Mouse (Mus musculus) cerebellum, adult 2 months (tissue): ENCODE results near the gene Fxyd6. TPM values are rescaled to one million over a fixed set of nuclear protein-coding genes. Genes with fewer than 3 reads are reported as not detected.
A peak's percentile ranks its signal among the peaks of the same experiment; 100 is the strongest.

ENCODE experiments used
- DNase-seq, 2 experiments: peaks; one replicate each; pipeline ENCODE4 v3.0.0; 2021
- H3K27ac ChIP-seq: fragments of 200-500 bp; 2 replicates; pipeline ENCODE4 v1.5.1; 2012; ENCODE audit warnings: low read length, control low read depth, inconsistent platforms; ENCODE audit not compliant: insufficient read depth
- H3K27me3 ChIP-seq: fragments of 200-500 bp; 2 replicates; pipeline ENCODE4 v1.6.1; 2012; ENCODE audit warnings: inconsistent platforms, mild to moderate bottlenecking, low read length, moderate library complexity; ENCODE audit not compliant: control insufficient read depth, insufficient read depth
- H3K4me1 ChIP-seq: fragments of 200-500 bp; 2 replicates; pipeline ENCODE4 v1.6.1; 2011; ENCODE audit warnings: low read length; ENCODE audit not compliant: control insufficient read depth, insufficient read depth
- H3K4me3 ChIP-seq: fragments of 200-500 bp; replicated peaks from 2 replicates; pipeline ENCODE3; 2011; ENCODE audit warnings: mild to moderate bottlenecking, low read depth, low read length, control low read depth; ENCODE audit not compliant: insufficient read depth
- CTCF ChIP-seq: fragments of 200-500 bp; IDR thresholded peaks from 2 replicates; pipeline ENCODE4 v1.5.1; 2011; ENCODE audit warnings: low read depth, mild to moderate bottlenecking, control low read depth, low read length, moderate library complexity, borderline replicate concordance; ENCODE audit not compliant: insufficient read depth
- POLR2A ChIP-seq: fragments of 200-500 bp; IDR thresholded peaks from 2 replicates; pipeline ENCODE4 v1.6.1; 2011; ENCODE audit warnings: low read length, control low read depth, borderline replicate concordance; ENCODE audit not compliant: insufficient read depth
- WGBS: fragments of 180-500 bp; shearing (Covaris S2); methylation state at CpG from one replicate; pipeline ENCODE4 v1.1.7; 2018; 5-methylcytosine and 5-hydroxymethylcytosine counted together
- polyA plus RNA-seq: library from polyadenylated mRNA; depleted of rRNA; stranded (reverse); fragments of >200 nt; gene quantifications from 2 replicates; pipeline ENCODE4 v1.2.3, GENCODE M21; 2012

The Fxyd6 gene
- polyA plus RNA-seq, 1 experiment = 104 TPM

- peak; percentile 72 to 86 for DNase-seq
- H3K27me3 ChIP-seq = no peaks in the 10 kb centered on the region
- no peak overlapping the region for H3K4me3 ChIP-seq
- 11% methylated on average over 7 of the region's 7 CpGs for WGBS
- peaks cover 28% of the 10 kb centered on the region for H3K4me1 ChIP-seq
- H3K27ac ChIP-seq = no peak overlapping the region
- TF ChIP-seq POLR2A = no peak
- TF ChIP-seq CTCF = no peak
Observed at GRCm38 (mm10) chr9:45363639-45364214, 6.3 kb upstream of the Fxyd6 start.

DNA sequence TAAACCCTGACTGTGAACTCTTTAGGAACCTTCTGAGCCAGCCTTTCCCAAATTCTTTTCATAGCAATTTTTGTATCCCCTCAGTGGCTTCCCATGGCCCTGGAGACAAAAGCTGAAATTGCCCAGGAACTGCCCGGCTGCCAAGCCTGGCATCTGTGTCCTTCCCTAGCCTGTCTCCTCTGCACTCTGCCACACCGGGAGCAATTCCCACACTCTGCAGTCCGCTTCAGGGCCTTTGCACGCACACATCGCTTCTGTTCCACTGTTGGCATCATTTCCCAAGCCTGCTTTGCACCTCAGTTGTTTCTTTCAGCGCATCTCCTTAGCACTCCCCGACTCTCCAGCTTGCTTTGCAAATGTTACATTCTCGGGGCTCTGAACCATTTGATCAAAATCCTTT, 2.3 kb upstream of the Fxyd6 start:
- TF ChIP-seq POLR2A = no peak
- no peak for TF ChIP-seq CTCF
- H3K4me1 ChIP-seq = peaks cover 14% of the 10 kb centered on the region
- H3K4me3 ChIP-seq = no peak overlapping the region
- no peaks in the 10 kb centered on the region for H3K27me3 ChIP-seq
- no peak overlapping the region for H3K27ac ChIP-seq
- 39% methylated on average over 8 of the region's 8 CpGs for WGBS
- DNase-seq = peak in 1 of 2 experiments; percentile 31

DNA sequence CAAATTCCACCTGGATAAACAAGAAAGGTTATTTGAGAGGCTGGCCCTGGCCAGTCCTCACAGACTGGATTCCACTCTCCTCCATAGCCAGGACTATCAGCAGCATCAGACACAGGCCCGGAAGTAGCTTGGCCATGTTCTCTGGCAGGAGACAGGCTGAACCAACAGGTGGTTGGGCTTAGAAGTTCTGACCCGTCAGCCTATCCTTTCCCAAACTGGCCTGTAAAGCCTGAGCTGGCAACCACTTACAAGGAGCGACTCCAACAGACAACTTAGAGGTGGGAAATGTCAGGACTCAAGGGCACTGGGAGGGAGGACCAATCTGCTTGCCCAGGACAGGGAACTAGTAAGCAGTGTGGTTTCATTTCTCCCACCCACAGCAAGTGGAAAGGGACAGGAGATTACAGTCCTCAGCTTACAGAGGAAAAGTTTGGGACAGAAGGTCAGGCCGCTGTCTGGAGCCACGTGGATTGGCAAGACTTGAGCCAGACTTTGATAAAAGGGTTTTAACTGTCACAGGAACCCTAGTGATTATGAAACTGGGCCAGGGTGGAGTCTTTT, 1.6 kb upstream of the Fxyd6 start:
- H3K27me3 ChIP-seq = no peaks in the 10 kb centered on the region
- TF ChIP-seq POLR2A = no peak
- TF ChIP-seq CTCF = no peak
- H3K27ac ChIP-seq = no peak overlapping the region
- 84% methylated on average over 5 of the region's 5 CpGs for WGBS
- H3K4me3 ChIP-seq = no peak overlapping the region
- peaks cover 10% of the 10 kb centered on the region for H3K4me1 ChIP-seq
- DNase-seq = peak in 1 of 2 experiments; percentile 11

DNA sequence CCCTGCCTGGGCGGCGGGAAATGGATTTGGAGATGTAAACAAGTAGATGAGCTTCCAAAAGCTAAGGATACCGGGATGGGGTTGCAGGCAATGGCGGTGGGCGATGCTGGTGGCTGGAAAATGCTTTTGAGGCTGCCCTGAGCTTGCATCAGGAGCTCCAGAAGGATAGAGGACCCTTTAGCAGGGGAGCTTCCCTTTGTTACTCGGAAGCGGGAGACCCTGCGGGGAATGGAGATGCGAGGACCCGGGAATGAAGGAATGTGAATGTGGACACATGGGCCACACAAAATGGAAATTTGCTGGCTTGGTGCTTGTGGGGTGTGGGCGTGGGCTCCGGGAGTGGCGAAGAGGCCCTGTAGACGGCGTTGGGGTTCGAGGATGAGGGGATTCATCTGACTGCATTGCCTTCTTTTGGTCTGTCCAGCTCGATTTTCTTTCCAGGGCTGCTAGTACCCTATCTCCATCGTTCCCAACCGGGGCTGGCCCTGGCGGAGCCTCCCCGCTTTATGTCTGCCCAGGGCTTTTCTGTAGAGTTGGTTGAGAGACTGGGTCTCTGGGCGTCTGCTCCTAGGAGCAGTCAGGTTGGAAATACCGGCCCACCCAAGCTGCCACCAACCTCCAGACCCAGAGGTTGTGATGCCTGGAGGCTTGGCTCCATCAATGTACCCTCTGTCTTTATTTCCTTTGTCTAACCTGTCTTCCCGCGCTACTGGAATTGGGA, 791 bp downstream of the Fxyd6 start:
- no peaks in the 10 kb centered on the region for H3K27me3 ChIP-seq
- DNase-seq = no peak
- TF ChIP-seq POLR2A = no peak
- no peak for TF ChIP-seq CTCF
- H3K4me3 ChIP-seq = peak overlapping the region; percentile 81
- 23% methylated on average over 25 of the region's 25 CpGs for WGBS
- 0 out of 2 replicates have a peak overlapping the region, but pooled peaks have one; percentile 8 for H3K27ac ChIP-seq
- peaks cover 7% of the 10 kb centered on the region for H3K4me1 ChIP-seq

- Histone ChIP-seq H3K27me3 (no peaks in the 10 kb centered on the region), H3K4me1 (peaks cover 12% of the 10 kb centered on the region), H3K4me3 (peak overlapping the region; percentile 81), H3K27ac (no peak overlapping the region)
- TF ChIP-seq CTCF (no peak), POLR2A (no peak)
- DNase-seq = no peak
- 44% methylated on average over 2 of the region's 2 CpGs for WGBS
Observed at GRCm38 (mm10) chr9:45371337-45371707, 1.3 kb downstream of the Fxyd6 start.

DNA sequence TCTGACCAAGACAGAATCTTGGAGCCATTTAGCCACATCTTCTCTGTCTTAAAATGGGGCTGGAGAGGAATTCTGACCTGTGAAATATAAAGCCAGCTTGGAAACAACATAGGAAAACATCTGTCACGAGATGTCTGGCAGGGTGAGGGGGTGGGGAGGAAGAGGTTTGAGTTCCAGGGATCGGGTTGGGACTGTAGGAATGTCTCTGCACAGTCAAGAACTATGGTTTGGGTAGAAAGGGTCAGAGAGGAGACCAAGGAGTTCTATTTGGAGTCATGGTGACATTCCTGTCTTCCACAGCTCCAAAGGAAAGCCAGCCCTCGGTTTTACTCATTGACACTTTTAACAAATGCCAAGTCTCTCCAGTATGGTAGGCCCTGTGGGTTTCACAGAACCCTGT, 3.9 kb downstream of the Fxyd6 start:
- no peak for DNase-seq
- TF ChIP-seq POLR2A (no peak), CTCF (no peak)
- WGBS = 64% methylated on average over 3 of the region's 3 CpGs
- Histone ChIP-seq H3K27me3 (no peaks in the 10 kb centered on the region), H3K4me1 (peaks cover 24% of the 10 kb centered on the region), H3K4me3 (no peak overlapping the region), H3K27ac (no peak overlapping the region)

GRCm38 (mm10) chr9:45374988-45375502, 5.1 kb downstream of the Fxyd6 start:
- Histone ChIP-seq H3K4me1 (peaks cover 34% of the 10 kb centered on the region), H3K4me3 (no peak overlapping the region), H3K27me3 (no peaks in the 10 kb centered on the region), H3K27ac (no peak overlapping the region)
- 97% methylated on average over 6 of the region's 6 CpGs for WGBS
- DNase-seq = no peak
- TF ChIP-seq CTCF (no peak), POLR2A (no peak)

- 45% methylated on average over 4 of the region's 4 CpGs for WGBS
- Histone ChIP-seq H3K4me1 (peaks cover 47% of the 10 kb centered on the region), H3K27ac (no peak overlapping the region), H3K27me3 (no peaks in the 10 kb centered on the region), H3K4me3 (no peak overlapping the region)
- DNase-seq = no peak
- TF ChIP-seq CTCF (no peak), POLR2A (no peak)
Observed at GRCm38 (mm10) chr9:45376427-45376826, 6.4 kb downstream of the Fxyd6 start.
